ENCODE assay signal across 16 mouse cellular contexts in genomic region chr5:149362626-149363025, GRCm38 (mm10). TPM values are rescaled to one million over a fixed set of nuclear protein-coding genes. Genes with fewer than 3 reads are reported as not detected.
"Had no signal": no experiment of that assay in that cellular context is flagged by ENCODE, and none has a peak within 500 bp of the region (broad histone marks: within the 10 kb centered on the region; RNA-seq: fewer than 3 reads in every experiment).

No protein-coding gene starts in this region.

- H3K9ac ChIP-seq: neural tube, embryonic 15.5 days; stomach, embryonic 15.5 days had no signal

- H3K4me1 ChIP-seq: neural tube, embryonic 15.5 days; stomach, embryonic 15.5 days had no signal

- H3K27me3 ChIP-seq: neural tube, embryonic 15.5 days; stomach, embryonic 15.5 days had no signal

- H3K27ac ChIP-seq: neural tube, embryonic 15.5 days; stomach, embryonic 15.5 days; stomach, postnatal 0 days had no signal

- DNase-seq: retina, postnatal 1 day; right cerebral cortex, adult 18-20 months; right cerebral cortex, postnatal 14 days; right cerebral cortex, postnatal 25 days; right cerebral cortex, postnatal 4 days; spleen, adult 18-20 months; thymus, adult 18-20 months; thymus, adult 2 months; thymus, postnatal 14 days; thymus, postnatal 25 days; thymus, postnatal 36 days; thymus, postnatal 4 days had no signal

- H3K9me3 ChIP-seq: neural tube, embryonic 15.5 days; stomach, embryonic 15.5 days had no signal

- H3K4me2 ChIP-seq: neural tube, embryonic 15.5 days; stomach, embryonic 15.5 days had no signal

- H3K4me3 ChIP-seq: neural tube, embryonic 15.5 days; stomach, embryonic 15.5 days had no signal

- H3K36me3 ChIP-seq: neural tube, embryonic 15.5 days; stomach, embryonic 15.5 days had no signal

RNA-seq across cellular contexts. Expression of gene Medag, which starts 48.9 kb away (rescaled TPM):
- total RNA-seq: neutrophil, adult 5-6 weeks had no signal
